Mouse (Mus musculus): ENCODE data around the gene Gstp3. TPM values are rescaled to one million over a fixed set of nuclear protein-coding genes. Genes with fewer than 3 reads are reported as not detected.
"Not testable (repeated sequence)": the region's sequence is repeated elsewhere in the genome, so short reads cannot be mapped to it uniquely, and the experiment has no call there.

Gstp3 gene
- polyA plus RNA-seq, 1 experiment from 2014 or later = 0.69 TPM

GRCm38 (mm10) chr19:4037788-4038232 lies 21.6 kb downstream of the Gstp3 start, which contains the start of gene Gstp1:
Gene Gstp1, minus strand, starts transcription at chr19:4037985.
- H3K27me3 ChIP-seq (replicated peaks) = no peaks in the 10 kb centered on the region
- WGBS = under 1% methylated on average over 26 of the region's 26 CpGs
- peak within 1 kb of the TSS; percentile 87 for H3K9ac ChIP-seq
- H3K36me3 ChIP-seq = peaks cover 13% of the 10 kb centered on the region
- H3K9me3 ChIP-seq (replicated peaks) = no peaks in the 10 kb centered on the region
- H3K4me3 ChIP-seq = peak within 1 kb of the TSS; percentile 77
- peak within 1 kb of the TSS; percentile 76 for H3K27ac ChIP-seq (ENCODE audit: poor library complexity, severe bottlenecking)
- peak; percentile 90 for ATAC-seq (ENCODE audit: insufficient number of reproducible peaks, low FRiP score)
- peaks cover 14% of the 10 kb centered on the region for H3K4me1 ChIP-seq (replicated peaks)
- H3K4me2 ChIP-seq = peak within 1 kb of the TSS; percentile 76

- peak; percentile 16 for ATAC-seq (ENCODE audit: insufficient number of reproducible peaks, low FRiP score)
- WGBS = 34% methylated on average over 8 of the region's 8 CpGs
- H3K9ac ChIP-seq = peak overlapping the region; percentile 87
These were observed 22.1 kb downstream of the Gstp3 start for GRCm38 (mm10) chr19:4037154-4037787.

GRCm38 (mm10) chr19:4036327-4037045 lies 22.9 kb downstream of the Gstp3 start:
- Histone ChIP-seq H3K4me3 (no peak overlapping the region), H3K27ac (ENCODE audit: poor library complexity, severe bottlenecking) (no peak overlapping the region), H3K27me3 (replicated peaks) (no peaks in the 10 kb centered on the region), H3K4me2 (peak overlapping the region; percentile 28), H3K9me3 (replicated peaks) (no peaks in the 10 kb centered on the region), H3K36me3 (peaks cover 13% of the 10 kb centered on the region), H3K4me1 (replicated peaks) (peaks cover 14% of the 10 kb centered on the region), H3K9ac (no peak overlapping the region)
- no peak for ATAC-seq (ENCODE audit: insufficient number of reproducible peaks, low FRiP score)
- 81% methylated on average over 12 of the region's 12 CpGs for WGBS

More at GRCm38 (mm10) chr19:4037154-4037787, 22.1 kb downstream of the Gstp3 start:
- Histone ChIP-seq H3K4me2 (peak overlapping the region; percentile 76), H3K36me3 (peaks cover 13% of the 10 kb centered on the region), H3K27ac (ENCODE audit: poor library complexity, severe bottlenecking) (peak overlapping the region; percentile 76), H3K4me1 (replicated peaks) (peaks cover 14% of the 10 kb centered on the region), H3K4me3 (peak overlapping the region; percentile 77)
- H3K27me3 ChIP-seq (replicated peaks); H3K9me3 ChIP-seq (replicated peaks): not testable (repeated sequence)

- Histone ChIP-seq H3K4me1 (replicated peaks) (peaks cover 14% of the 10 kb centered on the region), H3K4me2 (no peak overlapping the region), H3K27me3 (replicated peaks) (no peaks in the 10 kb centered on the region), H3K9ac (no peak overlapping the region), H3K9me3 (replicated peaks) (no peaks in the 10 kb centered on the region), H3K27ac (ENCODE audit: poor library complexity, severe bottlenecking) (no peak overlapping the region), H3K4me3 (no peak overlapping the region), H3K36me3 (peaks cover 13% of the 10 kb centered on the region)
- 64% methylated on average over 5 of the region's 5 CpGs for WGBS
- no peak for ATAC-seq (ENCODE audit: insufficient number of reproducible peaks, low FRiP score)
These were observed 25.6 kb downstream of the Gstp3 start for GRCm38 (mm10) chr19:4033742-4034141.

GRCm38 (mm10) chr19:4033298-4033697 lies 26.1 kb downstream of the Gstp3 start:
- peaks cover 13% of the 10 kb centered on the region for H3K4me1 ChIP-seq (replicated peaks)
- H3K27me3 ChIP-seq (replicated peaks) = no peaks in the 10 kb centered on the region
- H3K4me2 ChIP-seq = no peak overlapping the region
- H3K9me3 ChIP-seq (replicated peaks) = no peaks in the 10 kb centered on the region; the same call in 1 of the 2 replicates
- H3K36me3 ChIP-seq = peaks cover 13% of the 10 kb centered on the region
- WGBS = 70% methylated on average over 3 of the region's 3 CpGs
- no peak for ATAC-seq (ENCODE audit: insufficient number of reproducible peaks, low FRiP score)
- H3K27ac ChIP-seq (ENCODE audit: poor library complexity, severe bottlenecking) = no peak overlapping the region
- no peak overlapping the region for H3K4me3 ChIP-seq
- no peak overlapping the region for H3K9ac ChIP-seq

- Histone ChIP-seq H3K9ac (no peak overlapping the region), H3K9me3 (replicated peaks) (no peaks in the 10 kb centered on the region; the same call in 1 of the 2 replicates), H3K4me3 (no peak overlapping the region), H3K4me2 (no peak overlapping the region), H3K4me1 (replicated peaks) (peaks cover 10% of the 10 kb centered on the region), H3K27me3 (replicated peaks) (no peaks in the 10 kb centered on the region), H3K36me3 (peaks cover 13% of the 10 kb centered on the region), H3K27ac (ENCODE audit: poor library complexity, severe bottlenecking) (no peak overlapping the region)
- ATAC-seq (ENCODE audit: insufficient number of reproducible peaks, low FRiP score) = no peak
- WGBS = 41% methylated on average over 7 of the region's 7 CpGs
These were observed 26.7 kb downstream of the Gstp3 start for GRCm38 (mm10) chr19:4032668-4033067.

GRCm38 (mm10) chr19:4027576-4027975 lies 31.8 kb downstream of the Gstp3 start:
- no peak for ATAC-seq (ENCODE audit: insufficient number of reproducible peaks, low FRiP score)
- Histone ChIP-seq H3K9ac (no peak overlapping the region), H3K4me1 (replicated peaks) (no peaks in the 10 kb centered on the region), H3K4me3 (no peak overlapping the region), H3K27ac (ENCODE audit: poor library complexity, severe bottlenecking) (no peak overlapping the region), H3K4me2 (no peak overlapping the region), H3K27me3 (replicated peaks) (no peaks in the 10 kb centered on the region), H3K36me3 (no peaks in the 10 kb centered on the region), H3K9me3 (replicated peaks) (peaks cover 16% of the 10 kb centered on the region)

- ATAC-seq (ENCODE audit: insufficient number of reproducible peaks, low FRiP score) = no peak
- no peak overlapping the region for H3K9ac ChIP-seq
- no peaks in the 10 kb centered on the region for H3K36me3 ChIP-seq
- peaks cover 16% of the 10 kb centered on the region for H3K9me3 ChIP-seq (replicated peaks)
- H3K4me2 ChIP-seq = no peak overlapping the region
- H3K27me3 ChIP-seq (replicated peaks) = no peaks in the 10 kb centered on the region
- no peak overlapping the region for H3K27ac ChIP-seq (ENCODE audit: poor library complexity, severe bottlenecking)
- no peak overlapping the region for H3K4me3 ChIP-seq
- H3K4me1 ChIP-seq (replicated peaks) = no peaks in the 10 kb centered on the region
- WGBS = 57% methylated on average over 7 of the region's 7 CpGs
These were observed 36.2 kb downstream of the Gstp3 start for GRCm38 (mm10) chr19:4023185-4023584.

- peak; percentile 60 for ATAC-seq (ENCODE audit: insufficient number of reproducible peaks, low FRiP score)
These were observed 40.4 kb downstream of the Gstp3 start for GRCm38 (mm10) chr19:4018743-4019583.

GRCm38 (mm10) chr19:4017921-4018587 lies 41.3 kb downstream of the Gstp3 start:
- H3K9me3 ChIP-seq (replicated peaks) = no peaks in the 10 kb centered on the region
- no peaks in the 10 kb centered on the region for H3K36me3 ChIP-seq
- peaks cover 15% of the 10 kb centered on the region for H3K4me1 ChIP-seq (replicated peaks)
- H3K4me2 ChIP-seq = no peak overlapping the region
- ATAC-seq (ENCODE audit: insufficient number of reproducible peaks, low FRiP score) = no peak
- 61% methylated on average over 10 of the region's 10 CpGs for WGBS
- no peaks in the 10 kb centered on the region for H3K27me3 ChIP-seq (replicated peaks)
- no peak overlapping the region for H3K4me3 ChIP-seq
- no peak overlapping the region for H3K9ac ChIP-seq
- no peak overlapping the region for H3K27ac ChIP-seq (ENCODE audit: poor library complexity, severe bottlenecking)

More at GRCm38 (mm10) chr19:4018743-4019583, 40.4 kb downstream of the Gstp3 start:
- H3K27ac ChIP-seq (ENCODE audit: poor library complexity, severe bottlenecking) = no peak overlapping the region
- no peak overlapping the region for H3K9ac ChIP-seq
- H3K4me3 ChIP-seq = no peak overlapping the region
- H3K4me2 ChIP-seq = no peak overlapping the region
- no peaks in the 10 kb centered on the region for H3K36me3 ChIP-seq
- 38% methylated on average over 18 of the region's 18 CpGs for WGBS
- peaks cover 12% of the 10 kb centered on the region for H3K4me1 ChIP-seq (replicated peaks)
- H3K9me3 ChIP-seq (replicated peaks) = no peaks in the 10 kb centered on the region
- no peaks in the 10 kb centered on the region for H3K27me3 ChIP-seq (replicated peaks)
